Mouse (Mus musculus) CH12.LX (cell line): ENCODE results near the gene Gm9803. TPM values are rescaled to one million over a fixed set of nuclear protein-coding genes. Genes with fewer than 3 reads are reported as not detected.

Source experiments
- DNase-seq: peaks from one replicate; pipeline ENCODE4 v3.0.0-alpha.2; 2013; ENCODE audit errors: extremely low read depth
- H3K27ac ChIP-seq: 2 replicates; pipeline ENCODE4 v1.5.1; 2012; ENCODE audit warnings: low read depth, mild to moderate bottlenecking, control low read depth, moderate library complexity; ENCODE audit not compliant: insufficient read depth
- H3K27me3 ChIP-seq: replicated peaks from 2 replicates; pipeline ENCODE3; 2012; ENCODE audit warnings: inconsistent platforms
- H3K36me3 ChIP-seq, 2 experiments: replicated peaks in 1 of 2; 2 replicates each; pipeline versions ENCODE3 to v1.6.1; 2012; ENCODE audit warnings: inconsistent platforms in 1 of 2, low read length in 1 of 2, mild to moderate bottlenecking in 1 of 2, mixed read lengths in 1 of 2, moderate library complexity in 1 of 2; ENCODE audit not compliant: control insufficient read depth in 1 of 2, insufficient read depth in 1 of 2
- H3K4me1 ChIP-seq, 2 experiments: 2 replicates each; pipeline ENCODE4 v1.6.1; 2012; ENCODE audit warnings: inconsistent platforms in 1 of 2, moderate library complexity in 1 of 2; ENCODE audit not compliant: insufficient read depth in 2 of 2, control insufficient read depth in 1 of 2
- H3K4me2 ChIP-seq: 2 replicates; pipeline ENCODE4 v1.6.1; 2012; ENCODE audit warnings: low read depth, mild to moderate bottlenecking, control low read depth; ENCODE audit not compliant: poor library complexity, insufficient read depth, severe bottlenecking
- H3K4me3 ChIP-seq, 3 experiments: fragments of 150-350 bp in 1 of 3; sonication (generic) in 1 of 3; replicated peaks in 1 of 3; 2 replicates each; pipeline versions ENCODE3 to v1.5.1; 2011 to 2012; ENCODE audit warnings: low read depth in 2 of 3, low read length in 2 of 3, mild to moderate bottlenecking in 2 of 3, moderate library complexity in 2 of 3, control low read depth in 1 of 3, improper control_type of control experiment in 1 of 3, inconsistent platforms in 1 of 3, mixed read lengths in 1 of 3; ENCODE audit not compliant: poor library complexity in 1 of 3
- H3K79me2 ChIP-seq: replicated peaks from 2 replicates; pipeline ENCODE4 v1.6.1; 2012; ENCODE audit warnings: mild to moderate bottlenecking, moderate library complexity; ENCODE audit not compliant: control insufficient read depth, poor library complexity, insufficient read depth, severe bottlenecking; ENCODE audit errors: extremely low read depth
- H3K9ac ChIP-seq: 2 replicates; pipeline ENCODE4 v1.6.1; 2012; ENCODE audit warnings: low read depth, mild to moderate bottlenecking, control low read depth, moderate library complexity; ENCODE audit not compliant: insufficient read depth
- H3K9me3 ChIP-seq: replicated peaks from 2 replicates; pipeline ENCODE3; 2012; ENCODE audit warnings: low read length, inconsistent platforms, mixed read lengths
- BHLHE40 ChIP-seq: IDR thresholded peaks from 2 replicates; pipeline ENCODE4 v1.6.1; 2011; ENCODE audit warnings: mild to moderate bottlenecking, low read depth, low read length, improper control_type of control experiment
- CHD1 ChIP-seq: IDR thresholded peaks from 2 replicates; pipeline ENCODE4 v1.6.1; 2012; ENCODE audit warnings: low read depth, low read length, improper control_type of control experiment, inconsistent platforms
- CHD2 ChIP-seq: IDR thresholded peaks from 2 replicates; pipeline ENCODE4 v1.6.1; 2011; ENCODE audit warnings: low read length, improper control_type of control experiment
- CTCF ChIP-seq, 2 experiments: IDR thresholded peaks in 1 of 2; conservative IDR thresholded peaks in 1 of 2; 2 replicates each; pipeline ENCODE4 v1.5.1; 2011 to 2012; ENCODE audit warnings: low read depth in 2 of 2, low read length in 2 of 2, improper control_type of control experiment in 1 of 2, inconsistent platforms in 1 of 2, mild to moderate bottlenecking in 1 of 2, moderate library complexity in 1 of 2
- E2F4 ChIP-seq: IDR thresholded peaks from 2 replicates; pipeline ENCODE4 v1.6.1; 2011; ENCODE audit warnings: low read depth, low read length, improper control_type of control experiment; ENCODE audit not compliant: insufficient replicate concordance
- ELF1 ChIP-seq: IDR thresholded peaks from 2 replicates; pipeline ENCODE4 v1.6.1; 2014; ENCODE audit warnings: low read depth, mild to moderate bottlenecking, inconsistent platforms, low read length, improper control_type of control experiment
- ETS1 ChIP-seq: conservative IDR thresholded peaks from 2 replicates; pipeline ENCODE4 v1.6.1; 2012; ENCODE audit warnings: low read depth, mild to moderate bottlenecking, inconsistent platforms, low read length, improper control_type of control experiment, moderate library complexity
- GABPA ChIP-seq: IDR thresholded peaks from 2 replicates; pipeline ENCODE4 v1.6.1; 2012; ENCODE audit warnings: low read depth, low read length, improper control_type of control experiment, inconsistent platforms; ENCODE audit not compliant: insufficient replicate concordance
- HCFC1 ChIP-seq: IDR thresholded peaks from 2 replicates; pipeline ENCODE4 v1.6.1; 2012; ENCODE audit warnings: low read depth, mild to moderate bottlenecking, inconsistent platforms, low read length, improper control_type of control experiment
- IRF4 ChIP-seq: IDR thresholded peaks from 2 replicates; pipeline ENCODE4 v1.6.1; 2014; ENCODE audit warnings: low read depth, mild to moderate bottlenecking, inconsistent platforms, low read length, improper control_type of control experiment
- JUN ChIP-seq: IDR thresholded peaks from 2 replicates; pipeline ENCODE4 v1.6.1; 2011; ENCODE audit warnings: low read depth, mild to moderate bottlenecking, low read length, improper control_type of control experiment, moderate library complexity; ENCODE audit not compliant: insufficient read depth
- JUND ChIP-seq: conservative IDR thresholded peaks from 2 replicates; pipeline ENCODE4 v1.6.1; 2011; ENCODE audit warnings: low read depth, low read length, improper control_type of control experiment
- MAX ChIP-seq: IDR thresholded peaks from 2 replicates; pipeline ENCODE4 v1.6.1; 2011; ENCODE audit warnings: low read length, improper control_type of control experiment
- MEF2A ChIP-seq: IDR thresholded peaks from 2 replicates; pipeline ENCODE4 v1.6.1; 2014; ENCODE audit warnings: low read depth, mild to moderate bottlenecking, inconsistent platforms, low read length, improper control_type of control experiment, borderline replicate concordance
- MXI1 ChIP-seq: IDR thresholded peaks from 2 replicates; pipeline ENCODE4 v1.6.1; 2011; ENCODE audit warnings: mild to moderate bottlenecking, low read depth, low read length, improper control_type of control experiment
- MYC ChIP-seq: IDR thresholded peaks from 2 replicates; pipeline ENCODE4 v1.6.1; 2011; ENCODE audit warnings: low read depth, mild to moderate bottlenecking, improper control_type of control experiment, low read length
- NELFE ChIP-seq: IDR thresholded peaks from 2 replicates; pipeline ENCODE4 v1.6.1; 2011; ENCODE audit warnings: low read depth, low read length, improper control_type of control experiment
- PAX5 ChIP-seq: IDR thresholded peaks from 2 replicates; pipeline ENCODE4 v1.6.1; 2012; ENCODE audit warnings: low read length, inconsistent platforms, mixed read lengths
- POLR2A ChIP-seq: IDR thresholded peaks from 2 replicates; pipeline ENCODE4 v1.6.1; 2011; ENCODE audit warnings: low read depth, mild to moderate bottlenecking, improper control_type of control experiment, low read length
- POLR2AphosphoS2 ChIP-seq: IDR thresholded peaks from 2 replicates; pipeline ENCODE4 v1.6.1; 2011; ENCODE audit warnings: low read depth, low read length, improper control_type of control experiment
- RAD21 ChIP-seq: IDR thresholded peaks from 2 replicates; pipeline ENCODE4 v1.6.1; 2011; ENCODE audit warnings: low read depth, mild to moderate bottlenecking, low read length, improper control_type of control experiment, moderate library complexity
- SIN3A ChIP-seq: IDR thresholded peaks from 2 replicates; pipeline ENCODE4 v1.6.1; 2012; ENCODE audit warnings: low read length, improper control_type of control experiment, inconsistent platforms
- SMC3 ChIP-seq: IDR thresholded peaks from 2 replicates; pipeline ENCODE4 v1.6.1; 2011; ENCODE audit warnings: low read depth, low read length, improper control_type of control experiment
- TCF12 ChIP-seq: IDR thresholded peaks from 2 replicates; pipeline ENCODE4 v1.6.1; 2014; ENCODE audit warnings: low read depth, mild to moderate bottlenecking, inconsistent platforms, low read length, improper control_type of control experiment
- UBTF ChIP-seq: IDR thresholded peaks from 2 replicates; pipeline ENCODE4 v1.6.1; 2012; ENCODE audit warnings: low read depth, mild to moderate bottlenecking, inconsistent platforms, low read length, improper control_type of control experiment, moderate library complexity
- USF1 ChIP-seq: IDR thresholded peaks from 2 replicates; pipeline ENCODE4 v1.6.1; 2014; ENCODE audit warnings: low read depth, mild to moderate bottlenecking, inconsistent platforms, low read length, improper control_type of control experiment
- USF2 ChIP-seq: conservative IDR thresholded peaks from 2 replicates; pipeline ENCODE4 v1.6.1; 2011; ENCODE audit warnings: low read depth, low read length, improper control_type of control experiment
- ZC3H11A ChIP-seq: IDR thresholded peaks from 2 replicates; pipeline ENCODE4 v1.6.1; 2012; ENCODE audit warnings: low read depth, mild to moderate bottlenecking, inconsistent platforms, low read length, improper control_type of control experiment
- ZKSCAN1 ChIP-seq: IDR thresholded peaks from 2 replicates; pipeline ENCODE4 v1.6.1; 2012; ENCODE audit warnings: low read depth, inconsistent platforms, low read length, improper control_type of control experiment, borderline replicate concordance
- ZMIZ1 ChIP-seq: IDR thresholded peaks from 2 replicates; pipeline ENCODE4 v1.6.1; 2012; ENCODE audit warnings: low read depth, mild to moderate bottlenecking, inconsistent platforms, low read length, improper control_type of control experiment
- ZNF384 ChIP-seq: IDR thresholded peaks from 2 replicates; pipeline ENCODE4 v1.6.1; 2012; ENCODE audit warnings: low read depth, low read length, improper control_type of control experiment, inconsistent platforms
- dilution Hi-C: fragments of 300-500 bp; cut with MboI; formaldehyde crosslinking; loops from 2 replicates; pipeline ENCODE4 v1.14.3; 2020; ENCODE audit warnings: low sequenced_read_pairs; ENCODE audit not compliant: extremely low pct_unique_long_range_greater_than_20kb, extremely low pct_ligation_motif_present
- in situ Hi-C: fragments of 300-500 bp; cut with MboI; formaldehyde crosslinking; loops from 3 replicates; pipeline ENCODE4 v1.14.3; 2019; ENCODE audit warnings: low sequenced_read_pairs, low pct_ligation_motif_present, low pct_unique_long_range_greater_than_20kb, mixed read lengths
- polyA plus RNA-seq: library from polyadenylated mRNA; unstranded; fragments of >175 nt; gene quantifications from 2 replicates; pipeline ENCODE4 v1.2.1, GENCODE M21; 2012; ENCODE audit warnings: low read depth; ENCODE audit not compliant: insufficient read length
- total RNA-seq, 2 experiments: library from RNA; depleted of rRNA; stranded (reverse); fragments of 300-350 nt in 1 of 2; fragments of >200 nt in 1 of 2; gene quantifications; 2 replicates each; pipeline ENCODE4 v1.2.3; 2012 to 2014

Gm9803 gene
- total and polyA plus RNA-seq, 3 experiments: 23.2 to 120 (median 99.7) TPM

DNA sequence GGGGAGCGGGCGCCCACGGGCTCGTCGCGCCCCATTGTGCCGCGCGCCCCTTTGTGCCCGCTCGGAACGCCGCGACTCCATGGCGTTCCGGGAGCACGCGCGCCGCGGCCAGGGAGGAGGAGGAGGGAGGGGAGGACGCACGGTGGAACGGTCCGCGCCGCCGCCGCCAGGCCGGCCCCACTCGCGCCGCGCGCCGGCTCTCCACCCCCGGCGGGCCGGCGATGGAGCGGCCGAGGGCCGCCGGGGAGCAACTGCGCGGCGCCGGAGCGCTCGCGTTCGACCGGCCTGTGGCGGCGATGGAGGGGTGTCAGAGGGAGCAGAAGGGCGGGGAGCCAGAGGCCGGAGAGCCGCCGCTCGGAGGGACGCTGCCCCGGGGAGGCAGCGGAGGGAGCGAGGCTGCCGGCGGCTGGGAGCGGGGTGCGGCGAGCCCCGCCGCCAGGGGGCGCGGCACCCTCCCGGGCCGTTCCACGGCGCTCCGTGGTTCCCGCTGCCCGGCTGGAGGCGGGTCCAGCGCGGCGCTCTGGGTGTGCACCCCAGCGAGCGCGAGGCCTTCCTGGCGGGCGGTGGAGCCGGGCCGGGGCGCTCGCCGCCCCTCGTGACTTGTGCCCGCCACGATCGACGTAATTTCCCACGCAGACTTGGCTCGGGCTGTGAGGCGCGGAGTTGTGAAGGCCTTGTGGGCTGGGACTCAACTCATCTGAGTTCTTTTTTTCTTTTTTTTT, 44.3 kb upstream of the Gm9803 start:
- Histone ChIP-seq H3K9ac (peak overlapping the region; percentile 99), H3K4me2 (peak overlapping the region; percentile 94), H3K79me2 (peaks cover 38% of the 10 kb centered on the region), H3K27ac (peak overlapping the region; percentile 88), H3K4me1 (peaks cover 14 to 57% of the 10 kb centered on the region in 2 experiments), H3K4me3 (peak overlapping the region; percentile 56 to 99 (median 85)), H3K9me3 (no peaks in the 10 kb centered on the region), H3K36me3 (no peaks in the 10 kb centered on the region), H3K27me3 (no peaks in the 10 kb centered on the region)
- no peak; the same call in 1 of the 2 replicates for TF ChIP-seq CHD1
- TF ChIP-seq ZC3H11A: no peak
- TF ChIP-seq PAX5: no peak
- peak; percentile 54; the same call in 1 of the 2 replicates for TF ChIP-seq MAX
- peak; percentile 39 for TF ChIP-seq MXI1
- TF ChIP-seq ETS1: no peak
- TF ChIP-seq CHD2: no peak
- 0 out of 2 replicates have a peak, but pooled peaks have one; percentile 46 for TF ChIP-seq ZMIZ1
- TF ChIP-seq ZNF384: no peak
- TF ChIP-seq HCFC1: 0 out of 2 replicates have a peak, but pooled peaks have one; percentile 28
- no peak for TF ChIP-seq GABPA
- no peak for TF ChIP-seq POLR2AphosphoS2
- peak; percentile 66 for TF ChIP-seq POLR2A
- peak; percentile 22 for TF ChIP-seq RAD21
- TF ChIP-seq MEF2A: peak; percentile 23; the same call in 1 of the 2 replicates
- peak; percentile 63 for TF ChIP-seq NELFE
- peak; percentile 46 for TF ChIP-seq USF1
- no peak for TF ChIP-seq E2F4
- TF ChIP-seq IRF4: peak; percentile 21; the same call in 1 of the 2 replicates
- TF ChIP-seq USF2: no peak
- no peak for TF ChIP-seq JUN
- TF ChIP-seq SMC3: peak; percentile 48
- TF ChIP-seq CTCF (conservative IDR thresholded peaks at IDR 0.05 in 1 of 2, IDR thresholded peaks at IDR 0.05 in 1 of 2; ENCODE audit: low read depth in 2 of 2, low read length in 2 of 2): peak in 1 of 2 experiments; percentile 70; a peak in 2 of 4 replicates
- peak; percentile 55 for TF ChIP-seq BHLHE40
- TF ChIP-seq TCF12: 0 out of 2 replicates have a peak, but pooled peaks have one; percentile 13
- no peak for TF ChIP-seq JUND
- TF ChIP-seq UBTF: peak; percentile 98
- TF ChIP-seq MYC: no peak; the same call in 1 of the 2 replicates
- peak; percentile 4; the same call in 1 of the 2 replicates for TF ChIP-seq ELF1
- no peak for TF ChIP-seq ZKSCAN1
- peak; percentile 61; the same call in 1 of the 2 replicates for TF ChIP-seq SIN3A
- in situ Hi-C loops (loop anchor here (5.0 kb wide), 1 partner anchor 53 kb away; no protein-coding TSS in a partner anchor), dilution Hi-C loops (no loop called here)
- peak; percentile 68 for DNase-seq
